Mouse (Mus musculus): ENCODE results near the gene Mtx1. TPM values are rescaled to one million over a fixed set of nuclear protein-coding genes. Genes with fewer than 3 reads are reported as not detected.

The Mtx1 gene
- polyA plus RNA-seq, 1 experiment from 2014 or later = 129 TPM

DNA sequence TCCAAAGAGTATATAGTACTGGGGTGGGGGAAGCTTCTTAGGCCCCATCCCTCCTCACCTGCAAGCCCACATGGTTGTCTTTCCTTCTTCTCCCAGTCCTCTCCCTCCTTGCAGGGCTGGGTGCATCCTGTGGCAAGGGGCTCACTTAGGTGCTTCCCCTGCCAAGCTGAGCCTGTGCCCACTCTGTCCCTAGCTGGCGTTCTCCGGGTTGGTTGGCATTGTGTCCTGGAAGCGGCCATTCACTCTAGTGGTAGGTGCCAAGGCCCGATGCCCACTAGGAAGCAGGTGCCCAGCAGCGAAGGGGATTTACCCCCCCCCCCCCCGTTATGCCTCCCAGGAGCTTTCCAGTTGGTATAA lies 43.0 kb downstream of the Mtx1 start:
- Histone ChIP-seq H3K9me3 (ENCODE audit: control insufficient read depth, low read length) (no peaks in the 10 kb centered on the region), H3K4me3 (ENCODE audit: low read depth, low read length) (peak overlapping the region; percentile 64), H3K36me3 (ENCODE audit: control insufficient read depth, insufficient read depth, low read length) (peaks cover 19% of the 10 kb centered on the region; the same call in 1 of the 2 replicates), H3K9ac (ENCODE audit: low read length) (peak overlapping the region; percentile 74), H3K27ac (replicated peaks) (no peak overlapping the region), H3K27me3 (ENCODE audit: control insufficient read depth, insufficient read depth, low read length) (no peaks in the 10 kb centered on the region), H3K4me1 (replicated peaks; ENCODE audit: control insufficient read depth, insufficient read depth) (no peaks in the 10 kb centered on the region; the same call in 1 of the 2 replicates), H3K4me2 (replicated peaks; ENCODE audit: low read depth) (peak overlapping the region; percentile 93)
- TF ChIP-seq EP300 (optimal IDR thresholded peaks at IDR 0.05) (no peak), CTCF (IDR thresholded peaks at IDR 0.05; ENCODE audit: low read depth) (no peak)
- DNase-seq (ENCODE audit: low spot score) (no peak), ATAC-seq (ENCODE audit: low FRiP score, low TSS enrichment) (no peak)
- WGBS = 79% methylated on average over 6 of the region's 6 CpGs

- ATAC-seq (ENCODE audit: low FRiP score, low TSS enrichment) (peak; percentile 91), DNase-seq (ENCODE audit: low spot score) (peak; percentile 88)
- Histone ChIP-seq H3K4me2 (replicated peaks; ENCODE audit: low read depth) (peak within 1 kb of the TSS; percentile 93), H3K27ac (replicated peaks) (peak within 1 kb of the TSS; percentile 49), H3K4me3 (ENCODE audit: low read depth, low read length) (peak within 1 kb of the TSS; percentile 64), H3K4me1 (replicated peaks; ENCODE audit: control insufficient read depth, insufficient read depth) (peaks cover 2% of the 10 kb centered on the region), H3K9me3 (ENCODE audit: control insufficient read depth, low read length) (no peaks in the 10 kb centered on the region), H3K36me3 (ENCODE audit: control insufficient read depth, insufficient read depth, low read length) (peaks cover 19% of the 10 kb centered on the region; the same call in 1 of the 2 replicates), H3K9ac (ENCODE audit: low read length) (peak within 1 kb of the TSS; percentile 74), H3K27me3 (ENCODE audit: control insufficient read depth, insufficient read depth, low read length) (no peaks in the 10 kb centered on the region)
- TF ChIP-seq CTCF (IDR thresholded peaks at IDR 0.05; ENCODE audit: low read depth) (no peak), EP300 (optimal IDR thresholded peaks at IDR 0.05) (no peak)
- 4% methylated on average over 36 of the region's 39 CpGs for WGBS
Measured at GRCm38 (mm10) chr3:89183058-89183958, 43.6 kb downstream of the Mtx1 start, which contains the start of gene Fam189b. Gene Fam189b (plus strand): TSS chr3:89183143.

GRCm38 (mm10) chr3:89182531-89183057 lies 44.3 kb downstream of the Mtx1 start:
- Histone ChIP-seq H3K27ac (replicated peaks) (no peak overlapping the region; the same call in 1 of the 2 replicates), H3K27me3 (ENCODE audit: control insufficient read depth, insufficient read depth, low read length) (no peaks in the 10 kb centered on the region), H3K4me3 (ENCODE audit: low read depth, low read length) (peak overlapping the region; percentile 64), H3K9ac (ENCODE audit: low read length) (no peak overlapping the region), H3K36me3 (ENCODE audit: control insufficient read depth, insufficient read depth, low read length) (peaks cover 19% of the 10 kb centered on the region; the same call in 1 of the 2 replicates), H3K4me2 (replicated peaks; ENCODE audit: low read depth) (peak overlapping the region; percentile 93), H3K4me1 (replicated peaks; ENCODE audit: control insufficient read depth, insufficient read depth) (peaks cover 4% of the 10 kb centered on the region), H3K9me3 (ENCODE audit: control insufficient read depth, low read length) (no peaks in the 10 kb centered on the region)
- DNase-seq (ENCODE audit: low spot score) = no peak
- ATAC-seq (ENCODE audit: low FRiP score, low TSS enrichment) = no peak
- TF ChIP-seq EP300 (optimal IDR thresholded peaks at IDR 0.05) (no peak), CTCF (IDR thresholded peaks at IDR 0.05; ENCODE audit: low read depth) (no peak)
- WGBS = 35% methylated on average over 7 of the region's 7 CpGs

- no peak for TF ChIP-seq CTCF (IDR thresholded peaks at IDR 0.05; ENCODE audit: low read depth)
- no peak for TF ChIP-seq EP300 (optimal IDR thresholded peaks at IDR 0.05)
- Histone ChIP-seq H3K27ac (replicated peaks) (no peak overlapping the region), H3K27me3 (ENCODE audit: control insufficient read depth, insufficient read depth, low read length) (no peaks in the 10 kb centered on the region), H3K4me1 (replicated peaks; ENCODE audit: control insufficient read depth, insufficient read depth) (peaks cover 4% of the 10 kb centered on the region), H3K9me3 (ENCODE audit: control insufficient read depth, low read length) (no peaks in the 10 kb centered on the region), H3K36me3 (ENCODE audit: control insufficient read depth, insufficient read depth, low read length) (peaks cover 19% of the 10 kb centered on the region; the same call in 1 of the 2 replicates), H3K9ac (ENCODE audit: low read length) (no peak overlapping the region), H3K4me2 (replicated peaks; ENCODE audit: low read depth) (no peak overlapping the region), H3K4me3 (ENCODE audit: low read depth, low read length) (no peak overlapping the region)
- ATAC-seq (ENCODE audit: low FRiP score, low TSS enrichment) (no peak), DNase-seq (ENCODE audit: low spot score) (no peak)
- 89% methylated on average over 27 of the region's 27 CpGs for WGBS
Measured at GRCm38 (mm10) chr3:89181749-89182500, 45.0 kb downstream of the Mtx1 start.

- 89% methylated on average over 11 of the region's 11 CpGs for WGBS
- Histone ChIP-seq H3K4me2 (replicated peaks; ENCODE audit: low read depth) (no peak overlapping the region), H3K27ac (replicated peaks) (no peak overlapping the region), H3K27me3 (ENCODE audit: control insufficient read depth, insufficient read depth, low read length) (no peaks in the 10 kb centered on the region), H3K36me3 (ENCODE audit: control insufficient read depth, insufficient read depth, low read length) (peaks cover 42% of the 10 kb centered on the region), H3K4me3 (ENCODE audit: low read depth, low read length) (no peak overlapping the region), H3K4me1 (replicated peaks; ENCODE audit: control insufficient read depth, insufficient read depth) (peaks cover 4% of the 10 kb centered on the region), H3K9me3 (ENCODE audit: control insufficient read depth, low read length) (no peaks in the 10 kb centered on the region), H3K9ac (ENCODE audit: low read length) (no peak overlapping the region)
- DNase-seq (ENCODE audit: low spot score) (no peak), ATAC-seq (ENCODE audit: low FRiP score, low TSS enrichment) (no peak)
- TF ChIP-seq EP300 (optimal IDR thresholded peaks at IDR 0.05) (no peak), CTCF (IDR thresholded peaks at IDR 0.05; ENCODE audit: low read depth) (no peak)
Measured at GRCm38 (mm10) chr3:89179056-89179455, 47.8 kb downstream of the Mtx1 start.

Data from stomach, postnatal 0 days (tissue).